Mouse (Mus musculus): ENCODE measurements around the gene Timm22. TPM values are rescaled to one million over a fixed set of nuclear protein-coding genes. Genes with fewer than 3 reads are reported as not detected.

Timm22 gene
- total RNA-seq (2014; fragmentation: Nextera tagmentation) (24.5 and 29.9 TPM in 2 replicates), total RNA-seq (2017) (23.9 and 25.0 TPM in 2 replicates), polyA plus RNA-seq (2012) (22.8 and 28.1 TPM in 2 replicates)

- Histone ChIP-seq H3K9me3 (replicated peaks) (no peaks in the 10 kb centered on the region), H3K27me3 (ENCODE audit: insufficient read depth, low read length) (peaks cover 11% of the 10 kb centered on the region; the same call in 1 of the 2 replicates), H3K4me3 (ENCODE audit: low read depth, low read length) (peak within 1 kb of the TSS; percentile 88), H3K36me3 (replicated peaks) (peaks cover 29% of the 10 kb centered on the region), H3K4me1 (ENCODE audit: insufficient read depth, low read depth, low read length) (peaks cover 27% of the 10 kb centered on the region)
- ATAC-seq (ENCODE audit: extremely low read depth, insufficient number of reproducible peaks, low FRiP score, poor library complexity, severe bottlenecking) (peak; percentile 95), DNase-seq (ENCODE audit: low spot score) (peak; percentile 87)
- TF ChIP-seq CTCF (IDR thresholded peaks at IDR 0.05; ENCODE audit: low read depth, low read length) (peak; percentile 97), GATA1 (IDR thresholded peaks at IDR 0.05; ENCODE audit: borderline replicate concordance, low read length) (no peak)
Measured at GRCm38 (mm10) chr11:76406702-76407583, at the start of gene Timm22. Timm22 (plus strand) TSS chr11:76406952.

DNA sequence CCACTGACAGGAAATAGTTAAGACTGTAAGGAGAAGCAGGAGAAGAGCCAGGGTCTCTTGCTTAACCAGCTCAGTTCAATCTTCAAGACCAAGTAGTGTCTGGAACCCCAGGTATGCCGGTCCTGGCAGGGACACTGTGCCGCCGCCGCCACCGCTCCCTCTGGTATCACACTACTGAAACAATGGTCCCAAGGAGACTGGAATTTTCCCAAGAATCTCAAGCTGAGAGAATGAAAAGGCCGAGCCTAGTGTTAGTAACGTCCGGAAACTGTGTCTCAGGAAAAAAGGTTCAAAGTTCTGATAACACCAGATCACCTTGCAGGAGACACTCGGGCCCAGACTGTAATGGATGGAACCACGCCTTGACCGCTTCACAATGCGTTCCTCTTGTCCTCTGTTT lies 49.3 kb upstream of the Timm22 start:
- TF ChIP-seq POLR2AphosphoS5 (IDR thresholded peaks at IDR 0.05; ENCODE audit: insufficient replicate concordance, low read depth, low read length) (no peak), GATA2 (IDR thresholded peaks at IDR 0.05; ENCODE audit: borderline replicate concordance, low read depth, low read length) (no peak), CTCF (IDR thresholded peaks at IDR 0.05; ENCODE audit: low read depth, low read length) (no peak), TAL1 (conservative IDR thresholded peaks at IDR 0.05; ENCODE audit: low read depth, low read length) (no peak), GATA1 (IDR thresholded peaks at IDR 0.05; ENCODE audit: borderline replicate concordance, low read length) (no peak)
- no peaks in the 10 kb centered on the region for H3K36me3 ChIP-seq (replicated peaks)
- H3K4me3 ChIP-seq (ENCODE audit: low read depth, low read length) = no peak overlapping the region
- H3K9me3 ChIP-seq (replicated peaks) = no peaks in the 10 kb centered on the region
- DNase-seq (ENCODE audit: low spot score) = no peak
- ATAC-seq (ENCODE audit: extremely low read depth, insufficient number of reproducible peaks, low FRiP score, poor library complexity, severe bottlenecking) = no peak
- peaks cover 6% of the 10 kb centered on the region for H3K27me3 ChIP-seq (ENCODE audit: insufficient read depth, low read length)
- H3K4me1 ChIP-seq (ENCODE audit: insufficient read depth, low read depth, low read length) = no peaks in the 10 kb centered on the region

- ATAC-seq (ENCODE audit: extremely low read depth, insufficient number of reproducible peaks, low FRiP score, poor library complexity, severe bottlenecking) = no peak
- DNase-seq (ENCODE audit: low spot score) = no peak
- H3K9me3 ChIP-seq (replicated peaks) = no peaks in the 10 kb centered on the region
Measured at GRCm38 (mm10) chr11:76358628-76359320, 48.0 kb upstream of the Timm22 start.

GRCm38 (mm10) chr11:76360255-76360654 lies 46.5 kb upstream of the Timm22 start:
- no peak for ATAC-seq (ENCODE audit: extremely low read depth, insufficient number of reproducible peaks, low FRiP score, poor library complexity, severe bottlenecking)
- no peak for DNase-seq (ENCODE audit: low spot score)
- TF ChIP-seq CTCF (IDR thresholded peaks at IDR 0.05; ENCODE audit: low read depth, low read length) = no peak
- no peak for TF ChIP-seq TAL1 (conservative IDR thresholded peaks at IDR 0.05; ENCODE audit: low read depth, low read length)
- TF ChIP-seq POLR2AphosphoS5 (IDR thresholded peaks at IDR 0.05; ENCODE audit: insufficient replicate concordance, low read depth, low read length) = no peak
- TF ChIP-seq GATA2 (IDR thresholded peaks at IDR 0.05; ENCODE audit: borderline replicate concordance, low read depth, low read length) = no peak
- no peak for TF ChIP-seq GATA1 (IDR thresholded peaks at IDR 0.05; ENCODE audit: borderline replicate concordance, low read length)
- H3K36me3 ChIP-seq (replicated peaks) = no peaks in the 10 kb centered on the region
- H3K4me1 ChIP-seq (ENCODE audit: insufficient read depth, low read depth, low read length) = no peaks in the 10 kb centered on the region
- no peaks in the 10 kb centered on the region for H3K9me3 ChIP-seq (replicated peaks)
- no peak overlapping the region for H3K4me3 ChIP-seq (ENCODE audit: low read depth, low read length)
- peaks cover 6% of the 10 kb centered on the region for H3K27me3 ChIP-seq (ENCODE audit: insufficient read depth, low read length)

More at GRCm38 (mm10) chr11:76358628-76359320, 48.0 kb upstream of the Timm22 start:
- Histone ChIP-seq H3K36me3 (replicated peaks) (no peaks in the 10 kb centered on the region), H3K4me3 (ENCODE audit: low read depth, low read length) (no peak overlapping the region), H3K27me3 (ENCODE audit: insufficient read depth, low read length) (peaks cover 6% of the 10 kb centered on the region), H3K4me1 (ENCODE audit: insufficient read depth, low read depth, low read length) (no peaks in the 10 kb centered on the region)
- no peak for TF ChIP-seq POLR2AphosphoS5 (IDR thresholded peaks at IDR 0.05; ENCODE audit: insufficient replicate concordance, low read depth, low read length)

- H3K4me3 ChIP-seq (ENCODE audit: low read depth, low read length) = no peak overlapping the region
- ATAC-seq (ENCODE audit: extremely low read depth, insufficient number of reproducible peaks, low FRiP score, poor library complexity, severe bottlenecking) = no peak
- H3K4me1 ChIP-seq (ENCODE audit: insufficient read depth, low read depth, low read length) = no peaks in the 10 kb centered on the region
- no peaks in the 10 kb centered on the region for H3K9me3 ChIP-seq (replicated peaks)
- no peak for DNase-seq (ENCODE audit: low spot score)
- no peaks in the 10 kb centered on the region for H3K36me3 ChIP-seq (replicated peaks)
- peaks cover 7% of the 10 kb centered on the region for H3K27me3 ChIP-seq (ENCODE audit: insufficient read depth, low read length)
- no peak for TF ChIP-seq GATA1 (IDR thresholded peaks at IDR 0.05; ENCODE audit: borderline replicate concordance, low read length)
- TF ChIP-seq GATA2 (IDR thresholded peaks at IDR 0.05; ENCODE audit: borderline replicate concordance, low read depth, low read length) = no peak
- no peak for TF ChIP-seq POLR2AphosphoS5 (IDR thresholded peaks at IDR 0.05; ENCODE audit: insufficient replicate concordance, low read depth, low read length)
- no peak for TF ChIP-seq CTCF (IDR thresholded peaks at IDR 0.05; ENCODE audit: low read depth, low read length)
- no peak for TF ChIP-seq TAL1 (conservative IDR thresholded peaks at IDR 0.05; ENCODE audit: low read depth, low read length)
Measured at GRCm38 (mm10) chr11:76361422-76361821, 45.3 kb upstream of the Timm22 start.

GRCm38 (mm10) chr11:76363178-76363577 lies 43.6 kb upstream of the Timm22 start:
- Histone ChIP-seq H3K9me3 (replicated peaks) (no peaks in the 10 kb centered on the region), H3K36me3 (replicated peaks) (no peaks in the 10 kb centered on the region), H3K4me3 (ENCODE audit: low read depth, low read length) (no peak overlapping the region), H3K27me3 (ENCODE audit: insufficient read depth, low read length) (peaks cover 15% of the 10 kb centered on the region), H3K4me1 (ENCODE audit: insufficient read depth, low read depth, low read length) (peaks cover 7% of the 10 kb centered on the region; the same call in 1 of the 2 replicates)
- TF ChIP-seq TAL1 (conservative IDR thresholded peaks at IDR 0.05; ENCODE audit: low read depth, low read length) (no peak), POLR2AphosphoS5 (IDR thresholded peaks at IDR 0.05; ENCODE audit: insufficient replicate concordance, low read depth, low read length) (no peak), GATA1 (IDR thresholded peaks at IDR 0.05; ENCODE audit: borderline replicate concordance, low read length) (no peak), CTCF (IDR thresholded peaks at IDR 0.05; ENCODE audit: low read depth, low read length) (no peak), GATA2 (IDR thresholded peaks at IDR 0.05; ENCODE audit: borderline replicate concordance, low read depth, low read length) (no peak)
- DNase-seq (ENCODE audit: low spot score) (no peak), ATAC-seq (ENCODE audit: extremely low read depth, insufficient number of reproducible peaks, low FRiP score, poor library complexity, severe bottlenecking) (no peak)

All from G1E (cell line).